Mouse (Mus musculus): ENCODE data around the gene Tmem100.

Tmem100 gene

DNA sequence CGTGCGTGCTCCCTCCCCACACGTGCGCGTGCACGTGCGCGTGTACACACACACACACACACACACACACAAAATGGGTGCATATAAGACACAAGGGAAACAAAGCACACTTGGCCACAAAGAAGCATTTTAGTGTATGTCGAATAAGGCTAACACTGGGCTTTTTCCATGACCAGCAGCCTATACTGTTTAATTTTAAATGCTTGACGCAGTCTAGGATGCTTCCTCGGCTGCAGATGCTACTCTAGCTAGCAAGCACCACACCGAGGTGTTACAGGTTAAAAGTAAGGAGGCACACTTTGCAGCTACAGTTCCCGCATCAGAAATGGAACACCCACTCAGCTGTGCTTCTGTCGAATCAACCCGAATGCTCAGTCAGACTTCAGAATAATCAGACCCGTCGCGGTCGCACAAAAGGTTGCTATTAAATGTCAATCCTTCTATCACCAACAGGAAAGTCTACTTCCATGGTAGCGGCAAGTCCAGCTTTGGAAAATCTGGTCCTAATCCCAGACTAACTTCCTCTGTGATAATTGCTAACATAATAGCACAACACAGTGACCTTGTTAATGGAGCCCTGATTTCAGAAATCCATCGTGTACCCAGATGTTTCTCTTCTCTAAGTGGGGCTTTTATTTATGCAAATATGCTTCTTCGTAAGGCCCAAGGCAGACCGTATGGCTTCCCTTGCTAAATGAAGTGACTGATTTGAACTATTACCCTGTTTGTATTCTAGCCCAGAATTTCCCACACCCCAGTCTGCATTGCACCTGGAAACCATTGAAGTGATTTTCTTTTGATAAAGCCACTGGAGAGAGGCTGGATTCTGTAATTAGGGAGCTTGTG, 36.5 kb downstream of the Tmem100 start:
- DNase-seq: no peak

DNA sequence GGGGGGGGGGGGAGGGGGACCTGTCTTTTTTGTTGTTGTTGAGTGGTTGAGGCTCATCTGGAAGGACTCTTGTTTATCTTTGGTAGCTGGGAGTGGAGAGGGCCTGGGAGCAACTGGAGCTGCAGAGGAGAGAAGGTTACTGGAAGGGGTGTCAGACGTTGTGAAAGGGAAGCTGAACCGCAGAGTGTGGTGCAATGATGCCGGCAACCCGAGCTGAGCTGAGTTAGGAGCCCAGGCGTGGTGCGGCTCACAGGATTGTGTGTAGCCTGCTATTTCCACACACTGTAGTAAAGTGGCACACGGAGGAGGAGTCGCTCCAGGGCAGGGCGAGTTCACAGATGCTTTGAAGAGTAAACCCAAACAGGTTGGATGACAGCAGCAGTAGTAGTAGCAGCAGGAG, 41.6 kb downstream of the Tmem100 start:
- peak; percentile 8 to 25 for DNase-seq

DNA sequence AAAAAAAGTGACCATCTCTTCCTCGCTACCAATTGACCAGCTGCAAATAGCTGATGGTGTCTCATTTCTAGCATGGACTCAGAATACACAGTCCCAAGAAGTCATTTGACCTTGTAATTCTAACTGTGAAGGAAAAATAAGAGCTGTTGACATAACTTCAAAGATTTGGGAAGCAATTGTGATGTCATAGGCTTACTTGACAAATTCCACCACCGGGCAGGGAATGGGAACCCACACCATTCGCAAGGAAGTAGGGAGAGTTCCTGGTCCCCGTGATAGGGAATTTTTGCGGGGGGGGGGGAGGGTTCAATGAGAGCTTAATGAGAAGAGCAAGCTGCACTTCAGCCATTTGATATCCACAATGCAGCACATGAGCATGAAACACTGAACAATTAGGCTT, 43.1 kb downstream of the Tmem100 start:
- no peak for DNase-seq

DNA sequence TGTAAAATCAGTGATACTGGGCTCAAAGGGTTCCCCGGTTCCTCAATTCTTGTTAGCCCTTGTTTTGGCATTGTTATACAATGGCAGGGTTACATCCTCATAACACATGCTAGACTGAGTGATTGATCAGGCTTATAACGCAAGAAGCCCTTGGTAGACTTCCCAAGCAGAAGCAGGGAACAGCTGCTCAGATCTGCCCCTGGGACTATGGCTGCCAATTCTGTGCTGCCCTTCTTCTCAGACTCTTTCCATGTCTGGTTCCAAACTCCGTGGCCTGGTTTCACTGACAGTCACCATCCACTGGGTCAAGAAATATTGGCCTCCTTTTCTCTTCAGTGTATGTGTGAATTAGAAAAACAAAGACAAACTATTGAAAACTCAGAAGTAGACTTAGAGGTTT, 46.5 kb downstream of the Tmem100 start:
- DNase-seq: no peak

DNA sequence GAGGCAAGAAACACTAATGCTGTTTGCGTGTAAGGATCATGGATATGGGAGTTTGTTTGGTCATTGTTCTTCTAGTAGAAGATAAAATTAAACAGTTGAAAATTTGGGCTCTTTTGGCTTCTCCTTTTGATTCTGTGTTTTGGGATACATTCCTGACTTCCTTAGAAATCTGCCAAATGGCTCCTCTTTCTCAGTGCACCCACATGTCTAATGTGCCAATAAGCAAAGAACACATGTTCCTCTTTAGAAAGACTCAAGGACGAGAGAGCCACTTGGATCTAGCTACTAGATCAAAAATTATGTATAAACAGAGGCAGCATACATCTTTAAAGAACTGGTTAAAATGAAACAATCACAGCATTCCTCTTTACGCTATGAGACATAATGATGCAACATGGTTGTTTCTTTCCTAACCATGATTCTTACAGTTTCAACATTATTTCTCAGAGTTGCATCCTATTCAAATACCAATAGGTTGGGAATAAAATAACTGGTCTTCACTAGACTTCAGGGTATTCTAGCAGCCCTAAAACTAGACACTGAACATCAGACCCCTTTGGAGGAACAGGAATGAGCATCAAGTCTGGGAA, 50.6 kb downstream of the Tmem100 start:
- no peak for DNase-seq

DNA sequence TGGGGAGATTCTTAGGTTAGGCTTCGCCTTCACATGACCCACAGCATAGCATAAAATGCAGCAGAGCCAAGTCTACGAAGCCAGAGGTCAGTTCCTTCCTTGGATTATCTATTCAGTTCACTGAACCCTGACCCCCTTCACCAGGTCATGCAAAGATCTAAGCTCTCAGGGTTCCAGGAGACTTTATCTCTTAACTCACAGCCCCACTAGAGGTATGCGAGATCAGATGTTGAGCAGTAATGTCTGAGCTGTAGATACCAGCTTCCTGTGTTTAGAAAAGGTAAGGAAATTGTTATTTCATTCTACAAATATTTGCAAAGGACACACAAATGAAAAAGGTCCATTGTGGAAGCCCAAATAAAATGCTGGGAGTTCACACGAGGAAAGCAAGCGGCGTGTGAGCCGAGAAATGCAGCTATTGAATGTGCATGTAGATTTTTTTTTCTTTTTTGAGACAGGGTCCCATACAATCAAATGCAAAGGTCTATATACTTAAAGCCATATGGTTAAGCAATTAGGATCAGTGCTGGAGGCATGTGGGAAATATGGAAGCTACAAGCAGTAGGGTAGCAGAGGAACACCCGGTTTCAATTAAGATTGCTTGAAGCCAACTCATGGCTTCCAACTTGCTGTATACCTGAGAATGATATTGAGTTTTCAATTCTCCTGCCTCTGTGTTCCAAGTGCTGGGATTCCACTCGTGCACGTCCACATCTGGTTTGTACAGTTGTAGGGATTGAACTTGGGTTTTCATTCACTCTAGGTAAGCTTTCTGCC, 51.9 kb downstream of the Tmem100 start:
- DNase-seq: no peak

DNA sequence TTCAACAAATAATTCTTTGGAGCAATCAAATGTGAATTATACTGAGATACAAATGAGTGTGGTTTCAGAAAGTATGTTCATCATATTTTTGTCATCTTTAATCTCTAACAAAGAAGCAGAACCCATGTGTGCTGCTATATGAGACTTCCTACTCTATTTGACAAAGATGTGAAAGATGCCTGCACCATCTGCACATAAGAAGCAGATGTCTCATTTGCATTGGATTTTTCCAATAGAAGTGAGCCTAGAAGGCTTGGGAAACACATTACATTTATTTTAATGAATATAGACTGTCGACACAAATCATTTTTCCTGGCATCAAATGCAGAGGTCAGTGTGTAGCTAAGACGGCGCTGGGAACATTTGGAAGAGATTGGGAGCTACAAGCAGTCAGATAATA, 52.9 kb downstream of the Tmem100 start:
- DNase-seq: no peak

DNA sequence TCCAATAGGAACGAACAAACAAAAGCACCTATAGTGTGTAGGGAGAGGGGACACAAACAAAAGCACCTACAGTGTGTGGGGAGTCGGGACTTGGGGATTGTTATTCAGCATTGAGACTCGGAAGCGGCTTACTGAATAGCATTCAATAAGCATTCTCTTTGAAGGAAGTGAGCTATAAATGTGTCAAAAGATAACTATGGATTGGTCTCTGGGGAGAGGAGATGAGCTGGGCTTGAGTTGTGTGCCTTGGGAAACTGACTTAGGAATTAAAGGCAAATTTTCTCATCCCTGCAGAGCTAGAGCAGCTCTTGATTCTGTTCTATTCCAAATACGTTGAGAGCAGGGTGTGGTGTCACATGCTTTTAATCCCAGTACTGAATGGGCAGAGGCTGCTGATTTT, 54.0 kb downstream of the Tmem100 start:
- DNase-seq: no peak

All from kidney, postnatal 4 days (tissue).